Mouse (Mus musculus): ENCODE measurements at regions not wholly inside any gene's neighbourhood (a gene's known extent, or its start where the extent isn't known, plus 50 kb on each side); places are given as distances from the start of the nearest gene placed in this dataset.

GRCm38 (mm10) chr2:115511146-115511545 is 70.4 kb upstream of the BC052040 start:
- no peak for ATAC-seq (replicated peaks in 1 of 2; ENCODE audit: insufficient read depth in 1 of 2, low FRiP score in 2 of 2, low TSS enrichment in 1 of 2, low read depth in 1 of 2, poor library complexity in 2 of 2, severe bottlenecking in 2 of 2)

DNA sequence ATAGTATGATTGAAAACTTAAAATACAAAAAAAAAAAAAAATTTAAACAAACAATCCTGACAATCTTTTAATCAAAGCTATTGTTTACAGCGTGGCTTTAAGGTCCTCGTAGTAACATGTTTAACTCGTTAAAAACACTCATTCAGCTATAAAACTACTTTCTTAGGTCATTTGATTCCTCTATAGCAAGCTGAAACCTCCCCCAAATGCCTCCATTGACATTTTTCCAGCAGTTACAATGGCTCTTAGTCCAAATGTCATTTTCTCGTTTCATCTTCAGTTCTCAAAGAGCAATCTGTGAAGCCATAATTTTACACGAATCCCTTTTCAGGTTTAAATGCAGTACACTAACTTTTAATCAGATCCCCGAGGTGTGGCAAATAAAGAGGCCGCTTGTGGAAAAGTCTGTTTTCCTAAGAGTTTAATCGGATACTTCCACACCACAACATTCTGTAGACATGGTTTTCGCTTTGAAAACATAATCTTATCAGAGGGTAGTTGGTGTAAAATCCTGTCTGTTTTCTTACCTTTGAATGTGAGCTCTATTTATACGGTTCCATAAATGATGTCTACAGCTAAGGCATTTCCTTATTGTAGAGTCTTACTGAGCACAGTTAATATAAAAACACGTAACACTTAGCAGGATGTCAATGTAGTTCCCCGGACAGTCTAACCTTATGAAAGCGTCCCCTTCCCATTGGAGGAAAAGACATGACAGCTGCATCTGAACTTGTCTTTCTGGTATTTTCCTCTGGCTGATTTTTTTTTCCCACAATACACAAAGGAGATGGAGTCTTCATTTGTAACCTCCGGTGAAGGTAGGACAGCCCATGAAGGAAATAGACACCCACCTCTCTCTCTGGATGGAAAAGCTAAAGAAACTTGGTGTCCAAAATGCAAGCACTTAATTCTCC is 69.6 kb upstream of the BC052040 start:
- no peak for ATAC-seq (replicated peaks in 1 of 2; ENCODE audit: insufficient read depth in 1 of 2, low FRiP score in 2 of 2, low TSS enrichment in 1 of 2, low read depth in 1 of 2, poor library complexity in 2 of 2, severe bottlenecking in 2 of 2)

- ATAC-seq (replicated peaks in 1 of 2; ENCODE audit: insufficient read depth in 1 of 2, low FRiP score in 2 of 2, low TSS enrichment in 1 of 2, low read depth in 1 of 2, poor library complexity in 2 of 2, severe bottlenecking in 2 of 2): no peak
Observed at GRCm38 (mm10) chr2:115512891-115513290, 68.6 kb upstream of the BC052040 start.

GRCm38 (mm10) chr2:115513774-115514231 is 67.7 kb upstream of the BC052040 start:
- no peak for ATAC-seq (replicated peaks in 1 of 2; ENCODE audit: insufficient read depth in 1 of 2, low FRiP score in 2 of 2, low TSS enrichment in 1 of 2, low read depth in 1 of 2, poor library complexity in 2 of 2, severe bottlenecking in 2 of 2)

GRCm38 (mm10) chr2:115514831-115515428 is 66.6 kb upstream of the BC052040 start:
- ATAC-seq (replicated peaks in 1 of 2; ENCODE audit: insufficient read depth in 1 of 2, low FRiP score in 2 of 2, low TSS enrichment in 1 of 2, low read depth in 1 of 2, poor library complexity in 2 of 2, severe bottlenecking in 2 of 2): 0 out of 4 replicates have a peak, but pooled peaks of 1 of the 2 experiments have one; percentile 59

GRCm38 (mm10) chr2:115515470-115515869 is 66.0 kb upstream of the BC052040 start:
- ATAC-seq (replicated peaks in 1 of 2; ENCODE audit: insufficient read depth in 1 of 2, low FRiP score in 2 of 2, low TSS enrichment in 1 of 2, low read depth in 1 of 2, poor library complexity in 2 of 2, severe bottlenecking in 2 of 2): no peak

DNA sequence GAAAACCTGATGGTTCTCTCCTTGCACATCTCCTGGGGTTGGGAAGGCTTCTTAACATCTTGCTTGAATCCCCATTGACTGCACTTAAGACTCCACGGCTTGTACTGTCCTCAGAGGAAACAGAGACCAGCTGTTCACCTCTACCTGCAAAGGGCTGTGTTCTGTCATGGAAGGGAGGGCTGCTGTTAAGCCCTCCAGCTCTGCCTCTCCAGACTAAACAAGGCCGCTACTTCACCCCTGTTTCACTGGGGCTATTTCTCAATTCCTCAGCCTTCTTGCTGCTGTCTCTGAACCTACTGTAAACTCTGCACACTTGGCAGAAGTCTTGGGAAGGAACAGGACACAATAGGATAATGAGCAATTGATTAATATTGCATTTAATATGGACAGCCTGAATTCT is 64.7 kb upstream of the BC052040 start:
- no peak for ATAC-seq (replicated peaks in 1 of 2; ENCODE audit: insufficient read depth in 1 of 2, low FRiP score in 2 of 2, low TSS enrichment in 1 of 2, low read depth in 1 of 2, poor library complexity in 2 of 2, severe bottlenecking in 2 of 2)

- ATAC-seq (replicated peaks in 1 of 2; ENCODE audit: insufficient read depth in 1 of 2, low FRiP score in 2 of 2, low TSS enrichment in 1 of 2, low read depth in 1 of 2, poor library complexity in 2 of 2, severe bottlenecking in 2 of 2): no peak
Observed at GRCm38 (mm10) chr2:115519974-115520373, 61.5 kb upstream of the BC052040 start.

GRCm38 (mm10) chr2:115520413-115521139 is 60.9 kb upstream of the BC052040 start:
- ATAC-seq (replicated peaks in 1 of 2; ENCODE audit: insufficient read depth in 1 of 2, low FRiP score in 2 of 2, low TSS enrichment in 1 of 2, low read depth in 1 of 2, poor library complexity in 2 of 2, severe bottlenecking in 2 of 2): no peak

GRCm38 (mm10) chr2:115529878-115530277 is 51.6 kb upstream of the BC052040 start:
- no peak for ATAC-seq (replicated peaks in 1 of 2; ENCODE audit: insufficient read depth in 1 of 2, low FRiP score in 2 of 2, low TSS enrichment in 1 of 2, low read depth in 1 of 2, poor library complexity in 2 of 2, severe bottlenecking in 2 of 2)
